Mouse (Mus musculus) heart, adult 2 months (tissue): ENCODE measurements around the gene Doc2g.

Source experiments
- EP300 ChIP-seq: fragments of 200-500 bp; IDR thresholded peaks from 2 replicates; pipeline ENCODE4 v1.6.1; 2011; ENCODE audit warnings: low read depth, low read length, control low read depth; ENCODE audit not compliant: insufficient read depth
- POLR2A ChIP-seq: fragments of 200-500 bp; IDR thresholded peaks from 2 replicates; pipeline ENCODE4 v1.6.1; 2011; ENCODE audit warnings: mild to moderate bottlenecking, low read depth, low read length, control low read depth; ENCODE audit not compliant: insufficient read depth

- TF ChIP-seq POLR2A (no peak), EP300 (no peak)
Measured at GRCm38 (mm10) chr19:3960211-3960610, 42.9 kb upstream of the Doc2g start.
